Comparison of ENCODE assay signal across 16 mouse cellular contexts in genomic region chr2:92805761-92806160, GRCm38 (mm10).
DNase-seq lines count a peak whose midpoint lies in the region; ATAC-seq lines count a peak whose summit lies in the region.
"Had no signal": no experiment of that assay in that cellular context is flagged by ENCODE, and none has a peak within 500 bp of the region (broad histone marks: within the 10 kb centered on the region; RNA-seq: fewer than 3 reads in every experiment).

No protein-coding gene starts in this region.

- ATAC-seq in kidney, embryonic 14.5 days (ENCODE audit: low FRiP score, low TSS enrichment) = no peak
- no peak for ATAC-seq in midbrain, embryonic 13.5 days
- ATAC-seq in CD4-positive, CD25-positive, alpha-beta regulatory T cell, adult 4 months = no peak
- ATAC-seq: Patski had no signal

- peaks cover 21% of the 10 kb centered on the region for H3K4me1 ChIP-seq in kidney, embryonic 14.5 days (ENCODE audit: control insufficient read depth, insufficient read depth, low read length)
- H3K4me1 ChIP-seq in hindbrain, embryonic 10.5 days (replicated peaks) = peaks cover 57% of the 10 kb centered on the region
- peaks cover 53% of the 10 kb centered on the region for H3K4me1 ChIP-seq in midbrain, embryonic 13.5 days (replicated peaks)

- H3K9ac ChIP-seq in kidney, embryonic 14.5 days (ENCODE audit: low read depth, low read length) = no peak overlapping the region
- H3K9ac ChIP-seq in midbrain, embryonic 13.5 days (replicated peaks) = no peak overlapping the region

- H3K9me3 ChIP-seq in kidney, embryonic 14.5 days (ENCODE audit: control insufficient read depth, low read length) = no peaks in the 10 kb centered on the region
- H3K9me3 ChIP-seq in hindbrain, embryonic 10.5 days = no peaks in the 10 kb centered on the region
- H3K9me3 ChIP-seq in midbrain, embryonic 13.5 days = no peaks in the 10 kb centered on the region

- H3K36me3 ChIP-seq in kidney, embryonic 14.5 days (ENCODE audit: control insufficient read depth, insufficient read depth, low read length) = no peaks in the 10 kb centered on the region
- no peaks in the 10 kb centered on the region for H3K36me3 ChIP-seq in hindbrain, embryonic 10.5 days
- no peaks in the 10 kb centered on the region for H3K36me3 ChIP-seq in midbrain, embryonic 13.5 days

- DNase-seq in kidney, adult 11 months = no peak
- DNase-seq in ZHBTc4 (ENCODE audit: low read depth, low spot score) = peak; percentile 76
- DNase-seq in hindbrain, embryonic 10.5 days (ENCODE audit: low spot score) = no peak
- DNase-seq in urinary bladder, postnatal 10 days (ENCODE audit: low spot score) = no peak
- no peak for DNase-seq in adrenal gland, adult 8-10 months
- DNase-seq: B cell, adult 2 months; cerebellum, adult 8-10 months; heart, postnatal 4 days; kidney, postnatal 25 days; left cerebral cortex, postnatal 4 days; thymus, postnatal 14 days had no signal

- peak overlapping the region; percentile 30; the same call in 1 of the 2 replicates for H3K27ac ChIP-seq in kidney, embryonic 14.5 days (ENCODE audit: low read depth, low read length)
- peak overlapping the region; percentile 88 for H3K27ac ChIP-seq in hindbrain, embryonic 10.5 days
- H3K27ac ChIP-seq in midbrain, embryonic 13.5 days = peak overlapping the region; percentile 91
- H3K27ac ChIP-seq: macrophage had no signal

- H3K27me3 ChIP-seq in kidney, embryonic 14.5 days (ENCODE audit: control insufficient read depth, insufficient read depth, low read length) = no peaks in the 10 kb centered on the region
- peaks cover 6% of the 10 kb centered on the region; the same call in 1 of the 2 replicates for H3K27me3 ChIP-seq in hindbrain, embryonic 10.5 days (ENCODE audit: insufficient read depth, poor library complexity, severe bottlenecking)
- 0 out of 2 replicates have a peak, but pooled peaks cover 4% of the 10 kb centered on the region for H3K27me3 ChIP-seq in midbrain, embryonic 13.5 days

- no peak overlapping the region for H3K4me2 ChIP-seq in kidney, embryonic 14.5 days (replicated peaks; ENCODE audit: low read depth, low read length)
- no peak overlapping the region for H3K4me2 ChIP-seq in midbrain, embryonic 13.5 days (replicated peaks)

- H3K4me3 ChIP-seq in kidney, embryonic 14.5 days (ENCODE audit: low read length) = no peak overlapping the region
- no peak overlapping the region for H3K4me3 ChIP-seq in hindbrain, embryonic 10.5 days
- no peak overlapping the region for H3K4me3 ChIP-seq in midbrain, embryonic 13.5 days (replicated peaks)

- WGBS in kidney, embryonic 14.5 days = 32% methylated on average over 4 of the region's 4 CpGs
- 29% methylated on average over 4 of the region's 4 CpGs for WGBS in hindbrain, embryonic 10.5 days
- WGBS in midbrain, embryonic 13.5 days = 28% methylated on average over 4 of the region's 4 CpGs

Comparison
In these comparisons a context has a peak if more than half of its experiments do, and no peak if none do; other contexts are left out.
1. H3K27ac ChIP-seq: peak in every context shown above with its lines; median percentile 91 in midbrain, embryonic 13.5 days; 88 in hindbrain, embryonic 10.5 days; 30 in kidney, embryonic 14.5 days.